Mouse (Mus musculus): ENCODE results near the gene Eln. TPM values are rescaled to one million over a fixed set of nuclear protein-coding genes. Genes with fewer than 3 reads are reported as not detected.
A peak's percentile ranks its signal among the peaks of the same experiment; 100 is the strongest.

Gene Eln
- polyA plus RNA-seq, 1 experiment from 2014 or later = 12.4 TPM

GRCm38 (mm10) chr5:134686541-134686940 lies 60.6 kb downstream of the Eln start:
- no peak for DNase-seq (ENCODE audit: low spot score)

- DNase-seq (ENCODE audit: low spot score) = no peak
Observed at GRCm38 (mm10) chr5:134684398-134684797, 62.7 kb downstream of the Eln start.

- DNase-seq (ENCODE audit: low spot score) = no peak
Observed at GRCm38 (mm10) chr5:134683813-134684212, 63.3 kb downstream of the Eln start.

- no peak for DNase-seq (ENCODE audit: low spot score)
Observed at GRCm38 (mm10) chr5:134680238-134680637, 66.9 kb downstream of the Eln start.

GRCm38 (mm10) chr5:134678827-134679546 lies 68.1 kb downstream of the Eln start:
- DNase-seq (ENCODE audit: low spot score) = no peak

GRCm38 (mm10) chr5:134678031-134678430 lies 69.1 kb downstream of the Eln start:
- DNase-seq (ENCODE audit: low spot score) = peak; percentile 40

GRCm38 (mm10) chr5:134677491-134677890 lies 69.6 kb downstream of the Eln start:
- no peak for DNase-seq (ENCODE audit: low spot score)

GRCm38 (mm10) chr5:134675956-134676759 lies 71.0 kb downstream of the Eln start:
- peak; percentile 77 for DNase-seq (ENCODE audit: low spot score)

GRCm38 (mm10) chr5:134674977-134675376 lies 72.1 kb downstream of the Eln start:
- no peak for DNase-seq (ENCODE audit: low spot score)

GRCm38 (mm10) chr5:134672611-134673010 lies 74.5 kb downstream of the Eln start:
- no peak for DNase-seq (ENCODE audit: low spot score)

- DNase-seq (ENCODE audit: low spot score) = no peak
Observed at GRCm38 (mm10) chr5:134672198-134672516, 75.0 kb downstream of the Eln start.

GRCm38 (mm10) chr5:134671335-134672197 lies 75.6 kb downstream of the Eln start:
- DNase-seq (ENCODE audit: low spot score) = no peak

GRCm38 (mm10) chr5:134669001-134669708 lies 78.0 kb downstream of the Eln start:
- DNase-seq (ENCODE audit: low spot score) = no peak

- no peak for DNase-seq (ENCODE audit: low spot score)
Observed at GRCm38 (mm10) chr5:134668495-134668894, 78.6 kb downstream of the Eln start.

GRCm38 (mm10) chr5:134656708-134657107 lies 90.4 kb downstream of the Eln start:
- DNase-seq (ENCODE audit: low spot score) = no peak

Other genes starting within 250 kb of the Eln start
- gene Clip2, start 194.9 kb downstream of the Eln start, polyA plus RNA-seq (2015; fragmentation: Nextera tagmentation; extraction: Ambion mirVana) = 1.3 TPM in 2 replicates
- gene Syna, start 187.2 kb downstream of the Eln start, polyA plus RNA-seq (2015; fragmentation: Nextera tagmentation; extraction: Ambion mirVana) = 0.08 and 0.09 TPM in 2 replicates
- gene Rfc2, start 166.0 kb downstream of the Eln start, polyA plus RNA-seq (2015; fragmentation: Nextera tagmentation; extraction: Ambion mirVana) = 262 and 278 TPM in 2 replicates
- gene Lat2, start 132.3 kb downstream of the Eln start, polyA plus RNA-seq (2015; fragmentation: Nextera tagmentation; extraction: Ambion mirVana) = 6.7 and 6.9 TPM in 2 replicates
- gene Eif4h, start 107.8 kb downstream of the Eln start, polyA plus RNA-seq (2015; fragmentation: Nextera tagmentation; extraction: Ambion mirVana) = 385 and 414 TPM in 2 replicates
- gene Limk1, start 58.7 kb downstream of the Eln start, polyA plus RNA-seq (2015; fragmentation: Nextera tagmentation; extraction: Ambion mirVana) = 2.8 and 3.8 TPM in 2 replicates
- gene Tmem270, start 159.4 kb upstream of the Eln start, polyA plus RNA-seq (2015; fragmentation: Nextera tagmentation; extraction: Ambion mirVana) = not detected in 2 replicates
- 4.1 and 5.0 TPM in 2 replicates for gene Cldn13, start 168.2 kb upstream of the Eln start, polyA plus RNA-seq (2015; fragmentation: Nextera tagmentation; extraction: Ambion mirVana)
- 19.9 and 29.5 TPM in 2 replicates for gene Mettl27, start 185.0 kb upstream of the Eln start, polyA plus RNA-seq (2015; fragmentation: Nextera tagmentation; extraction: Ambion mirVana)
- gene Cldn4, start 199.6 kb upstream of the Eln start, polyA plus RNA-seq (2015; fragmentation: Nextera tagmentation; extraction: Ambion mirVana) = 32.6 and 35.4 TPM in 2 replicates
- gene Cldn3, start 238.9 kb upstream of the Eln start, polyA plus RNA-seq (2015; fragmentation: Nextera tagmentation; extraction: Ambion mirVana) = 6.4 and 6.8 TPM in 2 replicates